Mouse (Mus musculus): ENCODE data around the gene Slc30a2. TPM values are rescaled to one million over a fixed set of nuclear protein-coding genes. Genes with fewer than 3 reads are reported as not detected.
"Not testable (repeated sequence)": the region's sequence is repeated elsewhere in the genome, so short reads cannot be mapped to it uniquely, and the experiment has no call there.

The Slc30a2 gene
- total RNA-seq, 2 experiments from 2014 or later, result 33.4 to 35.2 TPM

- no peak for DNase-seq (ENCODE audit: low spot score in 2 of 2)
Observed at GRCm38 (mm10) chr4:134319074-134319473, 23.9 kb upstream of the Slc30a2 start.

GRCm38 (mm10) chr4:134319674-134320073, 23.3 kb upstream of the Slc30a2 start:
- no peak for DNase-seq (ENCODE audit: low spot score in 2 of 2)

- no peak for DNase-seq (ENCODE audit: low spot score in 2 of 2)
Observed at GRCm38 (mm10) chr4:134321524-134321923, 21.5 kb upstream of the Slc30a2 start.

- no peak for DNase-seq (ENCODE audit: low spot score in 2 of 2)
Observed at GRCm38 (mm10) chr4:134324655-134325054, 18.3 kb upstream of the Slc30a2 start.

- DNase-seq (ENCODE audit: low spot score in 2 of 2), result no peak
Observed at GRCm38 (mm10) chr4:134326859-134327530, 16.0 kb upstream of the Slc30a2 start.

GRCm38 (mm10) chr4:134328151-134328550, 14.8 kb upstream of the Slc30a2 start:
- no peak for DNase-seq (ENCODE audit: low spot score in 2 of 2)

GRCm38 (mm10) chr4:134328832-134329231, 14.1 kb upstream of the Slc30a2 start:
- no peak for DNase-seq (ENCODE audit: low spot score in 2 of 2)

GRCm38 (mm10) chr4:134330281-134330680, 12.7 kb upstream of the Slc30a2 start:
- no peak for DNase-seq (ENCODE audit: low spot score in 2 of 2)

- not testable (repeated sequence) for DNase-seq (ENCODE audit: low spot score in 2 of 2)
Observed at GRCm38 (mm10) chr4:134341231-134341630, 1.8 kb upstream of the Slc30a2 start.

- DNase-seq (ENCODE audit: low spot score in 2 of 2), result no peak
Observed at GRCm38 (mm10) chr4:134342213-134342779, 685 bp upstream of the Slc30a2 start.

GRCm38 (mm10) chr4:134344620-134345019, 1.6 kb downstream of the Slc30a2 start:
- DNase-seq (ENCODE audit: low spot score in 2 of 2), result no peak

GRCm38 (mm10) chr4:134345802-134346201, 2.8 kb downstream of the Slc30a2 start:
- no peak for DNase-seq (ENCODE audit: low spot score in 2 of 2)

GRCm38 (mm10) chr4:134348078-134348477, 5.1 kb downstream of the Slc30a2 start:
- no peak for DNase-seq (ENCODE audit: low spot score in 2 of 2)

- DNase-seq (ENCODE audit: low spot score in 2 of 2), result no peak
Observed at GRCm38 (mm10) chr4:134348545-134348944, 5.6 kb downstream of the Slc30a2 start.

GRCm38 (mm10) chr4:134349829-134350228, 6.8 kb downstream of the Slc30a2 start:
- no peak for DNase-seq (ENCODE audit: low spot score in 2 of 2)

GRCm38 (mm10) chr4:134350641-134351040, 7.7 kb downstream of the Slc30a2 start:
- no peak for DNase-seq (ENCODE audit: low spot score in 2 of 2)

GRCm38 (mm10) chr4:134351329-134352260, 8.6 kb downstream of the Slc30a2 start:
- no peak for DNase-seq (ENCODE audit: low spot score in 2 of 2)

GRCm38 (mm10) chr4:134352261-134352707, 9.3 kb downstream of the Slc30a2 start:
- DNase-seq (ENCODE audit: low spot score in 2 of 2), result no peak

GRCm38 (mm10) chr4:134352929-134353328, 9.9 kb downstream of the Slc30a2 start:
- DNase-seq (ENCODE audit: low spot score in 2 of 2), result no peak

GRCm38 (mm10) chr4:134353527-134354409, 10.8 kb downstream of the Slc30a2 start:
- no peak for DNase-seq (ENCODE audit: low spot score in 2 of 2)
